ENCODE assay signal across 16 mouse cellular contexts in the genomic region with DNA sequence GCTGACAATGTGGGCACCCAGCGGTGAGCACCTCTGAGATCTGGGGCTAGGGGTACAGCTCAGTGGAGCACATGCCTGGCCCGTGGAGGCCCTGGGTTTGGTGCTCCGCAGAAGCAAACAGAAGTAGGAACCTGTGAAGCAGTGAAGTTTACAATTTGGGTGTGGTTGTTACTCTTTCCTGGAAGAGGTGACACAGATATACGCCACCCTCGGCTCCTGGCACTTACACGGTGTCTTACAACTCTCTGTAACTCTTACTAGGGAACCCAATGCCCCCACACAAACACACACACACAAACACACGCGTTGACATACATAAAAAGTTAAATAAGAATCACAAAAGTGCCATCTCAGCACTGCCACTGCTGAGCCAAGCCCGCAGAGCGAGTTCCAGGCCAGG. TPM values are rescaled to one million over a fixed set of nuclear protein-coding genes. Genes with fewer than 3 reads are reported as not detected.
DNase-seq lines count a peak whose midpoint lies in the region; ATAC-seq and TF ChIP-seq lines count a peak whose summit lies in the region.
"Had no signal": no experiment of that assay in that cellular context is flagged by ENCODE, and none has a peak within 500 bp of the region (broad histone marks: within the 10 kb centered on the region; RNA-seq: fewer than 3 reads in every experiment).

No protein-coding gene starts in this region.

- no peak for TF ChIP-seq POLR2A in myocyte (IDR thresholded peaks at IDR 0.05; ENCODE audit: insufficient read length, low read depth)

- H3K4me2 ChIP-seq in heart, embryonic 13.5 days: no peak overlapping the region
- H3K4me2 ChIP-seq in myocyte (ENCODE audit: low read depth): no peak overlapping the region
- H3K4me2 ChIP-seq: neural tube, embryonic 15.5 days had no signal

- no peak overlapping the region for H3K9ac ChIP-seq in heart, embryonic 13.5 days
- H3K9ac ChIP-seq: neural tube, embryonic 15.5 days had no signal

- H3K4me3 ChIP-seq in heart, embryonic 13.5 days: no peak overlapping the region
- H3K4me3 ChIP-seq in G1E (ENCODE audit: low read depth, low read length): peak overlapping the region; percentile 55; the same call in 1 of the 2 replicates
- H3K4me3 ChIP-seq in myocyte: no peak overlapping the region
- H3K4me3 ChIP-seq: left cerebral cortex, adult 2 months; neural tube, embryonic 15.5 days had no signal

- 0 out of 2 replicates have a peak overlapping the region, but pooled peaks have one; percentile 12 for H3K27ac ChIP-seq in heart, embryonic 13.5 days (replicated peaks)
- H3K27ac ChIP-seq: left cerebral cortex, adult 2 months; neural tube, embryonic 15.5 days had no signal

- peaks cover 79% of the 10 kb centered on the region for H3K36me3 ChIP-seq in heart, embryonic 13.5 days
- H3K36me3 ChIP-seq in G1E (replicated peaks) (peaks cover 81% of the 10 kb centered on the region), myocyte (ENCODE audit: control insufficient read depth, insufficient read depth) (peaks cover 22% of the 10 kb centered on the region)

- no peaks in the 10 kb centered on the region for H3K9me3 ChIP-seq in heart, embryonic 13.5 days
- no peaks in the 10 kb centered on the region for H3K9me3 ChIP-seq in G1E (replicated peaks)
- H3K9me3 ChIP-seq: neural tube, embryonic 15.5 days had no signal

- peaks cover 34% of the 10 kb centered on the region for H3K4me1 ChIP-seq in heart, embryonic 13.5 days
- peaks cover 59% of the 10 kb centered on the region for H3K4me1 ChIP-seq in G1E (ENCODE audit: insufficient read depth, low read depth, low read length)

- WGBS in heart, embryonic 13.5 days: 81% methylated on average over 10 of the region's 10 CpGs
- WGBS in large intestine, adult 2 months: 27% methylated on average over 10 of the region's 10 CpGs

- H3K27me3 ChIP-seq in heart, embryonic 13.5 days (replicated peaks): no peaks in the 10 kb centered on the region
- H3K27me3 ChIP-seq in G1E (ENCODE audit: insufficient read depth, low read length) (no peaks in the 10 kb centered on the region), myocyte (ENCODE audit: control insufficient read depth, insufficient read depth, insufficient read length) (no peaks in the 10 kb centered on the region)
- H3K27me3 ChIP-seq: neural tube, embryonic 15.5 days had no signal

- DNase-seq in heart, postnatal 4 days: no peak
- DNase-seq in G1E (ENCODE audit: low spot score): no peak
- DNase-seq in large intestine, adult 2 months (ENCODE audit: low read depth, low spot score): peak; percentile 58
- DNase-seq in cerebellum, adult 9-11 months: no peak
- DNase-seq in lung, postnatal 25 days (ENCODE audit: low spot score): no peak
- DNase-seq in layer of hippocampus, adult 8-10 months (ENCODE audit: low spot score in 2 of 2): no peak
- DNase-seq: adrenal gland, postnatal 14 days; cerebellum, postnatal 25 days; gastrocnemius, postnatal 10 days; kidney, adult 11 months; thymus, postnatal 4 days had no signal

- no peak for ATAC-seq in heart, embryonic 13.5 days (ENCODE audit: extremely low read depth, insufficient number of reproducible peaks, low FRiP score, low TSS enrichment)
- no peak for ATAC-seq in G1E (ENCODE audit: extremely low read depth, insufficient number of reproducible peaks, low FRiP score, poor library complexity, severe bottlenecking)
- ATAC-seq: forebrain, embryonic 14.5 days had no signal

- TF ChIP-seq CTCF in G1E (IDR thresholded peaks at IDR 0.05; ENCODE audit: low read depth, low read length): no peak

- no peak overlapping the region for H3ac ChIP-seq in myocyte (ENCODE audit: control insufficient read depth, insufficient read length)

- H3K79me2 ChIP-seq in myocyte (ENCODE audit: control insufficient read depth, insufficient read depth): peaks cover 19% of the 10 kb centered on the region

TF ChIP-seq in myocyte, 11 proteins besides CTCF, POLR2A, EP300 and RAD21:
- peak; percentile 40 for TF ChIP-seq POLR2AphosphoS2 (IDR thresholded peaks at IDR 0.05; ENCODE audit: insufficient read length, low read depth)
- no peak for TF ChIP-seq CEBPB (IDR thresholded peaks at IDR 0.05; ENCODE audit: insufficient read depth, poor library complexity, severe bottlenecking)
- no peak for TF ChIP-seq MYOD1 (IDR thresholded peaks at IDR 0.05; ENCODE audit: control insufficient read depth in 1 of 3, insufficient read length in 2 of 3, low read depth in 2 of 3)
- no peak for TF ChIP-seq TCF12 (IDR thresholded peaks at IDR 0.05; ENCODE audit: insufficient read depth, poor library complexity, severe bottlenecking)
- TF ChIP-seq E2F4 (IDR thresholded peaks at IDR 0.05; ENCODE audit: insufficient read depth): no peak
- no peak for TF ChIP-seq TCF3 (IDR thresholded peaks at IDR 0.05; ENCODE audit: insufficient read length, low read depth)

RNA-seq across cellular contexts. Expression of a gene that starts 4.5 kb away (rescaled TPM):
- polyA plus RNA-seq in heart, embryonic 13.5 days (2015; fragmentation: Nextera tagmentation; extraction: Ambion mirVana): 1,196 and 1,415 TPM in 2 replicates
- 100 to 1,000 TPM; 318 to 355 TPM for total RNA-seq in heart, postnatal 4 days (2021)
- total RNA-seq in G1E (2014; fragmentation: Nextera tagmentation): 1,458 and 1,815 TPM in 2 replicates
- 554 and 587 TPM in 2 replicates for total RNA-seq in G1E (2017)
- polyA plus RNA-seq in G1E (2012): 445 and 449 TPM in 2 replicates
- polyA plus RNA-seq in large intestine, adult 2 months (2012; rRNA removed): 147 and 222 TPM in 2 replicates
- polyA plus RNA-seq in myocyte (2012; fragmentation: generic; extraction: Trizol): 585 TPM
- total RNA-seq in layer of hippocampus, adult 8-10 months (2022): 100 to 1,000 TPM; 630 to 827 (median 734) TPM

RNA-seq across cellular contexts. Expression of a gene that starts 16.9 kb away (rescaled TPM):
- 67.1 and 70.2 TPM in 2 replicates for polyA plus RNA-seq in heart, embryonic 13.5 days (2015; fragmentation: Nextera tagmentation; extraction: Ambion mirVana)
- total RNA-seq in heart, postnatal 4 days (2021): 100 to 1,000 TPM; 113 to 117 TPM
- 41.1 and 42.9 TPM in 2 replicates for total RNA-seq in G1E (2014; fragmentation: Nextera tagmentation)
- 51.6 and 56.9 TPM in 2 replicates for total RNA-seq in G1E (2017)
- 23.4 and 25.0 TPM in 2 replicates for polyA plus RNA-seq in G1E (2012)
- polyA plus RNA-seq in large intestine, adult 2 months (2012; rRNA removed): 16.0 and 17.1 TPM in 2 replicates
- polyA plus RNA-seq in myocyte (2012; fragmentation: generic; extraction: Trizol): 43.7 TPM
- 10 to 100 TPM; 38.7 to 45.6 (median 41.5) TPM for total RNA-seq in layer of hippocampus, adult 8-10 months (2022)

RNA-seq across cellular contexts. Expression of a gene that starts 23.6 kb away (rescaled TPM):
- polyA plus RNA-seq in heart, embryonic 13.5 days (2015; fragmentation: Nextera tagmentation; extraction: Ambion mirVana): 111 and 121 TPM in 2 replicates
- total RNA-seq in heart, postnatal 4 days (2021): 100 to 1,000 TPM; 277 to 284 TPM
- total RNA-seq in G1E (2014; fragmentation: Nextera tagmentation) (59.7 and 87.3 TPM in 2 replicates), G1E (2017) (56.9 and 57.3 TPM in 2 replicates)
- polyA plus RNA-seq in G1E (2012) (201 and 202 TPM in 2 replicates), myocyte (2012; fragmentation: generic; extraction: Trizol) (220 TPM)
- polyA plus RNA-seq in large intestine, adult 2 months (2012; rRNA removed): 111 and 116 TPM in 2 replicates
- 100 to 1,000 TPM; 226 to 251 (median 245) TPM for total RNA-seq in layer of hippocampus, adult 8-10 months (2022)

RNA-seq across cellular contexts. Expression of a gene that starts 30.6 kb away (rescaled TPM):
- 112 and 115 TPM in 2 replicates for polyA plus RNA-seq in heart, embryonic 13.5 days (2015; fragmentation: Nextera tagmentation; extraction: Ambion mirVana)
- 10 to 100 TPM; 39.1 to 42.4 TPM for total RNA-seq in heart, postnatal 4 days (2021)
- total RNA-seq in G1E (2014; fragmentation: Nextera tagmentation) (38.1 and 47.6 TPM in 2 replicates), G1E (2017) (88.0 and 111 TPM in 2 replicates)
- polyA plus RNA-seq in G1E (2012) (114 and 127 TPM in 2 replicates), myocyte (2012; fragmentation: generic; extraction: Trizol) (52.0 TPM)
- polyA plus RNA-seq in large intestine, adult 2 months (2012; rRNA removed): 28.5 and 31.3 TPM in 2 replicates
- total RNA-seq in layer of hippocampus, adult 8-10 months (2022): 10 to 100 TPM; 83.6 to 93.5 (median 86.2) TPM

RNA-seq across cellular contexts. Expression of a gene that starts 44.6 kb away (rescaled TPM):
- 22.0 and 22.8 TPM in 2 replicates for polyA plus RNA-seq in heart, embryonic 13.5 days (2015; fragmentation: Nextera tagmentation; extraction: Ambion mirVana)
- total RNA-seq in heart, postnatal 4 days (2021): 10 to 100 TPM; 17.3 to 19.3 TPM
- total RNA-seq in G1E (2014; fragmentation: Nextera tagmentation) (90.0 and 96.0 TPM in 2 replicates), G1E (2017) (5.6 and 8.6 TPM in 2 replicates)
- polyA plus RNA-seq in G1E (2012) (11.7 and 13.9 TPM in 2 replicates), myocyte (2012; fragmentation: generic; extraction: Trizol) (8.1 TPM)
- polyA plus RNA-seq in large intestine, adult 2 months (2012; rRNA removed): 8.3 and 9.4 TPM in 2 replicates
- 10 to 100 TPM; 19.1 to 22.9 (median 20.9) TPM for total RNA-seq in layer of hippocampus, adult 8-10 months (2022)
